Mouse (Mus musculus) heart, postnatal 36 days (tissue): ENCODE data around the gene Hspa5. TPM values are rescaled to one million over a fixed set of nuclear protein-coding genes. Genes with fewer than 3 reads are reported as not detected.
"Not testable (repeated sequence)": the region's sequence is repeated elsewhere in the genome, so short reads cannot be mapped to it uniquely, and the experiment has no call there.

Experiments
- DNase-seq, 2 experiments: peaks; one replicate each; pipeline ENCODE4 v3.0.0; 2021 to 2022
- intact Hi-C: fragments of 180-260 bp; cut with DNase I; formaldehyde crosslinking; loops from one replicate; pipeline ENCODE4 v1.15.1; 2025
- total RNA-seq, 2 experiments: library from RNA; stranded (reverse); gene quantifications; 2 replicates each; pipeline ENCODE4 v1.2.3; 2021

The Hspa5 gene
- total RNA-seq, 2 experiments from 2014 or later: 565 to 705 TPM

DNA sequence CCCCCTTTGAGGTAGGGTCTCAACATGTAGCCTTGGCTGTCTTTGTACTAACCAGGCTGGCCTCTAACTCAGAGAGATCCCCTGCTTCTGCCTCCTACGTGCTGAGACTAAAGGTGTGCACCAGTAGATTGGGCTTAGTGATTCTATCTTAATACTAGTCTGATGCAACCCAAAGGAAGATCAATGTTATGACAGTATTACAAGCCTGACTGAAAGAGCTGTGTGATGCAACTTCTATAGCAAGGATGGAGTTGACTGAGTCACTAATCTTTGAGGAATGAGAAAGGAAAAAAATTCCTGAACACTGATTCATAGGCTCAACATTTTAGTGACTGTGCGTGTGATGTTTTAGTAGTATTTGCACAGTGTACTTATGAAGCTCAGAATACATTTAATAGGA is 1.7 kb upstream of the Hspa5 start:
- intact Hi-C loops: no loop called here
- DNase-seq: no peak

DNA sequence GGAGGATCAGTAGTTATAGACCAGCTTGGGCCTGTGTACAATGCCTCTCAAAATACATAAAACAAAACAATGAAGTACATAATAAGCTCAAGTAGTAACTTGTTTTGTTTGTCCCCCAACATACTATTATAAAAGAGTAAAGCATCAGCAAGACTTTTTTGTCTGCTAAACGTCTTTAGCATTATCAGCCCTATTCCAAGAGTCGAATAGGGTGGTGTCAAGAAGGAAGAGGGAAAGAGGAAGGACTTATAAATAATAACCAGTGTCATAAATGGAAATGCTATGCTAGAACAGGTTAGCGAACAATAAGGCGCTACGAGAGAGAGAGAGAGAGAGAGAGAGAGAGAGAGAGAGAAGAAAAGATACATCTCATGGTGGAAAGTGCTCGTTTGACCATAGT is 819 bp upstream of the Hspa5 start:
- DNase-seq: no peak
- intact Hi-C loops: loop anchor here (1.0 kb wide), 2 partner anchors 17 to 340 kb away; no protein-coding TSS in a partner anchor

DNA sequence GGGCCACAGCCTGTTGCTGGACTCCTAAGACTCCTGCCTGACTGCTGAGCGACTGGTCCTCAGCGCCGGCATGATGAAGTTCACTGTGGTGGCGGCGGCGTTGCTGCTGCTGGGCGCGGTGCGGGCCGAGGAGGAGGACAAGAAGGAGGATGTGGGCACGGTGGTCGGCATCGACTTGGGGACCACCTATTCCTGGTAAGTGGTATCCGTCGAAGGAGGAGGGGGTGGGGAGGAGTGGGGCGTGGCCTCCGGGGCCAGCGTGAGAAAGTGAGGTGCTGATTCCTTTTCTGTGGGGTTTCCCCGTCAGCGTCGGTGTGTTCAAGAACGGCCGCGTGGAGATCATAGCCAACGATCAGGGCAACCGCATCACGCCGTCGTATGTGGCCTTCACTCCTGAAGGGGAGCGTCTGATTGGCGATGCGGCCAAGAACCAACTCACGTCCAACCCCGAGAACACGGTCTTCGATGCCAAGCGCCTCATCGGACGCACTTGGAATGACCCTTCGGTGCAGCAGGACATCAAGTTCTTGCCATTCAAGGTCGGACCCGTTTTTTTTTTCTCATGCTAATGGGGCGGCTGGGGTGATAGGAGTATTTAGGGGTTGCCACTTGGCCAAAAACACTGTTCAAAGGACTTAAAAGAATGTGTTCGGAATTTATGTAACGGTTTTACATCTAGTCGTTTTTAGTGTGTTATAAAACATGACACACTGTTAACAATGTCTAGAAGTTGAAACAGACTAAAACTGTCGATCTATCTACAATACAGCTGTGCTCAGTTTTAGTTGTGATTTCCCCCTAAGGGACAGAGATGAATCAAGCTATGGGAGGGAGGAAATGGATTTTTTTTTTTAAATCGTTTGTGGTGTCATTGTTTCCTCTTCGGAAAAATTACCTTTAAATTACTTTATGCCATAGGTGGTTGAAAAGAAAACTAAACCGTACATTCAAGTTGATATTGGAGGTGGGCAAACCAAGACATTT is 774 bp downstream of the Hspa5 start:
- intact Hi-C loops: loop anchor here (2.0 kb wide), 1 partner anchor 26 kb away; the partner anchor contains the start of gene Rabepk

DNA sequence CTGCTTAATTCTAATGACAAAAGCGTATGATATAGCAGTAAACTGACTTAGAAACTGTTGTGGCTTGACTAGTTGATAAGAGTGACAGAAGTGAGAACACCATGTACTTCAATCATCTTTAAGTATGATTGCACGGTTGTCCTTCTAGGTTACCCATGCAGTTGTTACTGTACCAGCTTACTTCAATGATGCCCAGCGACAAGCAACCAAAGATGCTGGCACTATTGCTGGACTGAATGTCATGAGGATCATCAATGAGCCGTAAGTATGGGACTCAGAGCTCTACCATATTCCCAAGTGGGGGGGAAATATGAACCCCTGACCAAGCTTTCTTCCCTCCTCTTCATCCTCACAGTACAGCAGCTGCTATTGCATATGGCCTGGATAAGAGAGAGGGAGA is 1.9 kb downstream of the Hspa5 start:
- DNase-seq: no peak
- intact Hi-C loops: loop anchor here (2.0 kb wide), 1 partner anchor 25 kb away; the partner anchor contains the start of gene Rabepk

More for the DNA sequence above, 774 bp downstream of the Hspa5 start:
- no peak for DNase-seq

DNA sequence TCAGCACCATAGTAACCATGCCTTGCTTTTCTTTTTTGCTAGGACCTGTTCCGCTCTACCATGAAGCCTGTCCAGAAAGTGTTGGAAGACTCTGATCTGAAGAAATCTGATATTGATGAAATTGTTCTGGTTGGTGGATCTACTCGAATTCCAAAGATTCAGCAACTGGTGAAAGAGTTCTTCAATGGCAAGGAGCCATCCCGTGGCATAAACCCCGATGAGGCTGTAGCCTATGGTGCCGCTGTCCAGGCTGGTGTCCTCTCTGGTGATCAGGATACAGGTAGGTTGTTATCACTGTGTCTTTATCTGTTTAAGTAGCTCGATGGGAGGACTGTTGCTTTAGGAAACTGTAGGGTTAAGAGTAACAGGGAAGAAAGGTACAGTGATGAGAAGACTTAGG is 2.7 kb downstream of the Hspa5 start:
- DNase-seq: no peak
- intact Hi-C loops: no loop called here

DNA sequence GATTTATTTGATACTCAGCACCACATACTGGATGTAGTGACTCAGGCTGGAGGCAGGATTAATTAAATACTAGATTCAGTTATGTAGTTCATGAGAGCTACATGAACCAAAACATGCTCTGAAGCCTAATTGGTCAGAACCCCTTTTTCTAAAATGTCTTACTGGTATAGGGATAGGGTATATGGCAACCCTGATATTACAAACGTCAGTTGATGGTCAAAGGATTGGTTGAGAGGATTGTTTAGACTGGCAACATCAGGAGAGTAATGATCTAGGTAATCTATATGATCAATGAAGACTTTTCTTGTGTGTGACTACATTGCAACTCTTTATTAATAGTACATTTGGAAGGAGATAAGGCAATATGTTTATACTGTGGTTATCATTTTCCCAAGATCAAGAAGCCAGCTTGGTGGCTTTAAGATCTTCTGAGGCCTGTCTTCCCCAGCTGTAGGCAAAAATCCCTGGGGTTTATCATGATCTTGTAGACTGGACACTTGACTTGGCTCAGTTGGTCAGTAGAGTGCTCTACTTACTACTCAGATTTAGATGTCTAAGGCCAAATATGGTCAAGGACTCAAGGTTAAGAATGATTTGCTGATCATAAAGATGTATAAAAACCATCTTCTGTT is 5.6 kb downstream of the Hspa5 start:
- intact Hi-C loops: no loop called here
- DNase-seq: no peak

DNA sequence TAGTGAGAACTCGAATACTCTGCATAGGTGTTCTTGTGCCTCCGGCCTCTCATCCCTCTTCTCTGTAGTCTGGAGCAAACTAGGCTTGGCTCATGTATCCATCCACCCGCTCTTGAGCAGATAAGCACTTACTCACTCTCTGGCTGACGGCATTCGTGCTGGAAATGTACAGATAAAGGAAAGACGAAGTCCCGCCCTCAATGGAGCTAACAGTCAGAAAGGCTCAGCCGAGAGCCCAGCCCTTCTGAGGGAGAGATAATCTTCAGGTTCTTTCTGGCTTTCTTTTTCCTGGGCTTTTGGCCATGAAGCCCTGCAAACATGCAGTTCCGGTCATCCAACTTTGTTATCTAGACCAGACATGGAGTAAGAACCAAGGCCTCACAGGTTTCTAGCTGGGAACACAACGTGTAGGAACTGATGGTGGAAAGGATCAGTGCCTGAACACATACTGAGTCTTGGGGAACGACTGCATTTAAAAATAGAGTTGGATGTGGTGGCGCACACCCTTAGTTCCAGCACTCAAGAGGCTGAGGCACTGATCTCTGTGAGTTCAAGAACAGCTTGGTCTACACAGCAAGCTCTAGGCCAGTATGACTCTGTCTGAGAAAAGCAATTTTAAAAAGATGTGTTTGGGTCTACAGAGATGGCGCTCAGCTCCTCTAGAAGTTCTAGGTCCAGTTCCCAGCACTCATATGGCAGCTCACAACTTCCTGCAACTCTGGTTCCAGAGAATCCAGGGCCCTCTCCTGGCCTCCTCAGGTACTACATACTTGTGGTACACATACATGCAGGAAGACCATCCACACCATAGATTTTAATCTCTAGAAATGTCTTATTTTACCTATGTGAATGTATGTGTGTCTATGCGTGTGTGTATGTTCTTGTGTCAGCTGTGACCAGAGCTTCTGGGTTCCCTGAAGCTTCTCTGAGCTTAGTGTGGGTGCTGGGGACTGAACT is 11.6 kb downstream of the Hspa5 start:
- intact Hi-C loops: loop anchor here (1.0 to 5.0 kb wide), 2 partner anchors 187 to 324 kb away; partner anchors contain the start of gene Cntrl
- no peak for DNase-seq

DNA sequence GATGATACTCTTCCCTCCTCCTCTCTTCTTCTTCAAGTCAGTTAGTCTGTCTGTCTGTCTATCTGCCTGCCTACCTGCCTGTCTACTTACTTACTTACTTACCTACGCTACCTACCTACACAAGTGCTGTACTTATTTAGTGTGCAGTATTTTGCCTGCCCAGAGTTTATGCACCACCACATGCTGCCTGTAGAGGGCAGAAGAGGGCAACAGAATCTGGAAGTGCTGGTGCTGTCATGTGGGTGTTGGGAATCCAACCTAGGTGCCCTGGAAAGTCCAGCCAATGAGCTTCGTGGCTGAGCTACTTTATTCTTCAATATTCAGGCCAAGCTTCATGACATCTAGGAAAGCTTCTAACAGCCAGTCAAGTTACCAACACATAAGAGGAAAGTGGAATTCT is 12.3 kb downstream of the Hspa5 start:
- intact Hi-C loops: loop anchor here (1.0 to 5.0 kb wide), 2 partner anchors 186 to 323 kb away; partner anchors contain the start of gene Cntrl
- peak; percentile 37 to 65 for DNase-seq

DNA sequence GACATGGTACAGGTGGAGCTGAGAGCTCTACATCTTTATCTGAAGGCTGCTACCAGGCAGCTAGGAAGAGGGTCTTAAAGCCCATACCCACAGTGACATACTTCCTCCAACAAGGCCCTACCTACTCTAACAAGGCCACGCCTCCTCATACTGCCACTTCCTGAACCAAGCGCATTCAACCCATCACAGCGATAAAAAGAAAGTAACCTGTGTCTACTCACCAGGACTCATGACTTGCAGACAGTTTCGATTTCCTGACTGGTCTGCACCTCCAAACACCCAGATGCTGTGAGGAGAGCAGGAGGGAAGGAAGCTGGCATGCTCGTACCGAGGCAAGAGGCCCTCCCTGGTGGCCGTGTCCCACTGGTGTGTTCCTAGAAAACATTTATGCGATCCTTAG is 18.5 kb downstream of the Hspa5 start:
- intact Hi-C loops: no loop called here
- DNase-seq: no peak

DNA sequence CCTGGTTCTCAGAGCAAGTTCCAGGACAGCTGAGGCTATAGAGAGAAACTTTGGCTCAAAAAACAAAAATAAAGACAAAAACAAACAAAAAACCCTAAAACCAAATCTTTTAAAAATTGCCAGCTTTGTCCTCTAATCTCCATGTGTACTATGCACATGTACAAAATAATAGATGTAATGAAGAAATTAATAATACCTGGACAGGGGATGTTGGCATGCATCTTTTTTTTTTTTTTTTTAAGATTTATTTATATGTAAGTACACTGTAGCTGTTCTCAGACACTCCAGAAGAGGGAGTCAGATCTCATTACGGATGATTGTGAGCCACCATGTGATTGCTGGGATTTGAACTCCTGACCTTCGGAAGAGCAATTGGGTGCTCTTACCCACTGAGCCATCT is 20.8 kb downstream of the Hspa5 start:
- intact Hi-C loops, DNase-seq: not testable (repeated sequence)

DNA sequence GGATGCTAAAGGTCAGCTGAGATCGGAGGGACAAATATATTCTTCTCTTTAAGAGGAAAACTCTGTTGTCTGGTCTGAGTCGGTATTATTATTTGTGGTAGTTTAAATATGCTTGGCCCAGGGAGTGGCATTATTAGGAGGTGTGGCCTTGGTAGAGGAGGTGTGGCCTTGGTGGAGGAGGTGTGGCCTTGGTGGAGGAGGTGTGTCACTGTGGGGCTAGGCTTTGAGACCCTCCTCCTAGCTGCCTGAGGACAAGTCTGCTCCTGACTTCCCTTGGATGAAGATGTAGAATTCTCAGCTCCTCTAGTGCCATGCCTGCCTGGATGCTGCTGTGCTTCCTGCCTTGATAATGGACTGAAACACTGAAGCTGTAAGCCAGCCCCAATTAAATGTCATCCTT is 22.7 kb downstream of the Hspa5 start:
- intact Hi-C loops: no loop called here
- no peak for DNase-seq

DNA sequence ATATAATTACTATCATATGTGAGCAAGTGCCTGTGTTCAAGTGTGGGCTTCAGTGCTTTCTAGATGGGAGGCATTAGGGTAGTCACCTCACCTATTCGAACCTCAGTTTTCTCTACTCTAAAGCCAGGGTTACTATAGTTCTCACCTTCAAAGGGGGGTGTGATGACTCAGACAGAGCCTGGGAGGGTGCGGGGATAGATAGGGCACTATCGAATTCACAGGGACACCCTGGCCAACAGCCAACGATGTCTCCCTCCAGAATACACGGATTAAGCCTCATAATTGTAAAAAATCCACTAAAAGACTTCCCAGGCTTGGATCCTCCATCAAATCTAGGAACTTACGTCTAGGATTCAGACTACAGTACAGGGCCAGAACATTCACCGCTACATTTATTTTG is 23.7 kb downstream of the Hspa5 start:
- no peak for DNase-seq
- intact Hi-C loops: no loop called here

DNA sequence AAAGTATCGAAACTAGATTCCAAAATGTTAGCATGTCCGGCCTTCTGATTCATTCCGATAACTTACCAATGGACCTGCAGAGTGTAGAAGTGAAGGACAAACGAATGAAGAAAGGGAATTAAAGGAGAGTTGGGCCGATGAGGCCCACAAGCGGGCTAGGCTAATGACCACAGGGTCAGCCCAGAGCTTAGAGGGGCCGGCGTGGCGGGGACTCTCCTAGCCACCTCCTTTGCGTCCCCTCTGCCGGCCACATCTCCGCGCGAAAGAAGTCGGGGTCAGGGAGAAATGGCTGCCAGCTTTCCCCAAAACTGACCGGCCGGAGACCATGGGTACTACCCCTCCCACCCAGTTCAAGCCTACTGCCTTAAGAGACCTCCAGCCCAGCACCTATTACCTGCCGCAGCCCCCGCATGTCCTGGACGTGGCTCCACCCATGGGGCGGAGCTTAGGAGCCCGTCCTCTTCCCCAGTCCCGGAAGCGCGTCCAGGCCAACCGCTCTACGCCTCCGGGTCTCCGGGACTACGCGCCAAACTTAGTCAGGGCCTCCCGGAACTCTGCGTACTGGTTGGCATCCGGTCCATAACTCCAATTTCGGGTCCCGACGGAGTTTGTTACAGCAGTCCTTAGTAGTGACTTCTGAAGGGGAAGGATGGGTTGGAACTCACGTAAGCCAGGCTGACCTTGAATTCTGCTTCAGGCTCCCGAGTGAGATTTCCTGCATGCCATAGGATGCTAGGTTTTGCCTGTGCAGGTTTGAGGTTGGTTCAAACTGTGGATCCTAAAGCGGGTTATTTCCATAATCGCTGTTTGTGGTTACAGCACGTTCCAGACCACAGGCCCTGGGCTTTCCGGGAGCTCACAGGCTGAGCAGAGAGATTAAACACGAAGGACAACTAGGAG is 27.8 kb downstream of the Hspa5 start, which contains the start of gene Rabepk:
Gene Rabepk (minus strand): TSS at position 556 of the 900 bp plus-strand sequence.
- intact Hi-C loops: loop anchor here (2.0 kb wide), 1 partner anchor 27 kb away; no protein-coding TSS in a partner anchor
- DNase-seq: peak; percentile 85 to 86

DNA sequence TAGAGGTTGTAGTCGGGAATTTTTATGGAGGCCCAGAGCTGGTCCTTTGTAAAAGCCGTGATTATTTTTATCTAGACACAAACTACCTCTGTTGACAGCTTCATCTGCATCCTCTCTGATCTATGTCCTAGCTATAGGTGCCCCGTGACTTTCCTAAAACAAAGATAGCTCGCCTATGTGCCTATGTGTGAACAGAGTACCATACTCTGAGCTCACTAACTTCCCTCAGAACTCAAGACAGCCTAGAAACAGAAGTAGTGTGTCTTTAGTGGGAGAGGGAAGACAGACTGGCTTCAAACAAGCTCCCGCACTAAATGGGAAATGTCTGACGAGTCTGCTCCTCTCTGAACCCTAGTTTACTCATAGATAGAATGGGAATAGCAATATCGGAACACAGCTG is 28.6 kb downstream of the Hspa5 start:
- intact Hi-C loops: no loop called here
- no peak for DNase-seq

DNA sequence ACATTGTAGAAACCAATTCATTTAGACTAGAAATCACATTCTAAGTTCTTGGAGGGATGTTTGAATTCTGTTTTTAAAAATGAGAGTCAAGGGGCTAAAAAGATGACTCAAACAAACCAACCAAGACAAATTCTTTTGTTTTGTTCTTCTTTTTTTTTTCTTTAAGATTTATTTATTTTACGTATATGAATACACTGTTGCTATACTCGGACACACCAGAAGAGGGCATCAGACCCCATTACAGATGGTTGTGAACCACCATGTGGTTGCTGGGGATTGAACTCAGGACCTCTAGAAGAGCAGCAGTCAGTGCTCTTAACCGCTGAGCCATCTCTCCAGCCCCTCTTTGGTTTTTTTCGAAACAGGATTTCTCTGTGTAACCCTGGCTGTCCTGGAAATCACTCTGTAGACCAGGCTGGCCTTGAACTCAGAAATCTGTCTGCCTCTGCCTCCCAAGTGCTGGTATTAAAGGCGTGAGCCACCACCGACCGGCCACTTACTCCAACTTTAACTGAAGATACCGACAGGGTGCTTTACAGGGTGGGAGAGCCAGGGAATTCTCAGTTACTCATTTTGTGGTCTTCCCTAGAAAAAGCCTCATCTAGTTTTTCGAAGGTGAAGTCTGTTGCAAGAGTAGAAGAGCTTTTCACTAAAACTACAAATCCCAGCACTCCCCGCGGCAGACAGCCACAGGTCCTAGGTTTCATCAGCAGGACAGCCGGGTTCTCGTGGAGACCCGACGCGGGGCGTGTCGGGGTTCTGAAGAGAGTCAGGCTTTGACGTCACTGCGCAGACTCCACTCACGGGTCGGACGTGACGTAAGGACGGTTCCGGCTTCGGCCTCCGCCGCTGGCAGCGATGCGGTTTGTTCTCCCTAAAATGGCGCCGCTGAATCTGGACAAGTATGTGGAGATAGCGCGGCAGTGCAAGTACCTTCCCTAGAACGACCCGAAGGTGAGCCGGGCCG is 30.0 kb downstream of the Hspa5 start:
- intact Hi-C loops: loop anchor here (1.0 kb wide), 1 partner anchor 47 kb away; no protein-coding TSS in a partner anchor
- peak; percentile 96 for DNase-seq

DNA sequence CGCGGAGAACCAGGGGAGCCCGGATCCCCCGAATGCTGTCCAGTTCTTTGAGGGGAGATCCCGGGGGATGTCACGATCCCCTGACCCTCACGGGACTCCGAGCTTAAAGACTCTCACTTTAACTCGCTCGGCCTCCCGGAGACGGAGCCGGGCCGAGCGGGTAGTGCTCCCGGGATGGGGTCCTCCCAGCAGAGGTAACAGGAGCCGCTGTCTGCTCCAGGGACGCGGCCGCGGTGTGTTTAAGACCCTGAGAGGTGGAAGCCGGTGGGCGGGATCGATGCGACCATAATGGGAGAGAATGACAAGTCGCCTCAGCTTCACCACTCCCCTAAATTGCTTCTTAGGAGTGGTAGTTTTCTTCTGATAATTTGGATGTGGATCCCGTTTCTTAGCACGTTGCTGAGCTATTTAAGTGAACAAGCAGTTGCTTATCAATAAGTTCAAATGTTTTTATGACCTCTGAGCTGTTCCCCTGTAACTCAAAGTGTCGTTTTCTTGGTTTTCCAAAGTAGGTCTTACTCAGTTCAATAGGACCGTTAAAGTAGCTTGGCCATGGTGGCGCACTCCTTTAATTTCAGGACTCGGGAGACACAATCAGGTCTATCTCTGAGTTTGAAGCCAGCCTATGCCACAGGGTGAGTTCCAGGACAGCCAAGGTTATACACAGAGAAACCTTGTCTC is 30.9 kb downstream of the Hspa5 start:
- intact Hi-C loops: not testable (repeated sequence)
- DNase-seq: peak in 1 of 2 experiments; percentile 26

DNA sequence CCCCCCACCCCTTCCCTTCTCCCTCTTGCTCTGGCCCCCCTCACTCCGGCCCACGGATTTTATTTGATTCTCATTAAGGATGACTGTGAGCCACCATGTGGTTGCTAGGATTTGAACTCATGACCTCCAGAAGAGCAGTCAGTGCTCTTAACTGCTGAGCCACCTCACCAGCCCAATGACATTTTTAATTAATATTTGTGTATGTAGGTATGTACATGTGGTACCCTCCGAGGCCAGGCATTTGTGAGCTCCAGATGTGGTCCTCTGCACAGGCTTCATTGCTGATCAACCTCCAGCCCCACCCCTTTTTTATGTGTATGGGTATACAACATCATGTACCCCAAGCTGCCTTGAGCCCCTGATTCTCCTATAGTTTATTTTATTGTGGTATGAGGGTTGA is 32.0 kb downstream of the Hspa5 start:
- no peak for DNase-seq
- intact Hi-C loops: loop anchor here (2.0 kb wide), 1 partner anchor 21 kb away; no protein-coding TSS in a partner anchor
